Mouse (Mus musculus): ENCODE measurements around the gene Akap1. TPM values are rescaled to one million over a fixed set of nuclear protein-coding genes. Genes with fewer than 3 reads are reported as not detected.

Gene Akap1
- polyA plus RNA-seq, 1 experiment, result 41.3 TPM

DNA sequence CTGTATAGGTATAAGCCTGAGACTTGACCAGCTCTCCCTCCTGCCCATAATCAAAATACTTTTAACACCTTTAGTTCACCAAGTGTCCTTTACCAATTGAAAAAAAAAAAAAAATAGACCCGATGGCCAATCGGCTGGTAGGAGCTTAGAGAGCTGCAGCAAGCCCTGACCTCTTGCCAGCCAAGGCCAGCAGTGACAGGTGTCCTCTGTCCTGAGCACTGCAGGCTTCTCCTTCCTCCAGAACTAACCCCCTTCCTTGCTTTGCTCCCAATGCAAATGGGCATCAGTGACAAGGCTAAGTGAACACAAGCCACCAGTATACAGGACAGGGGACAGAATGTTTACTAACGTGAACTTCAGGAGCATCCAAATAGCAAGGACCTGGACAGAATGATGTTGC is 3.7 kb downstream of the Akap1 start:
- TF ChIP-seq CTCF (IDR thresholded peaks at IDR 0.05; ENCODE audit: borderline replicate concordance, control insufficient read depth, extremely low read depth, insufficient read depth, low read length, poor library complexity), result no peak
- no peak for TF ChIP-seq POLR2A (IDR thresholded peaks at IDR 0.05; ENCODE audit: control insufficient read depth, extremely low read depth, insufficient read depth, low read length, poor library complexity)
- Histone ChIP-seq H3K27me3 (ENCODE audit: control insufficient read depth, insufficient read depth, low read length) (no peaks in the 10 kb centered on the region), H3K27ac (ENCODE audit: control insufficient read depth, insufficient read depth, low read length) (no peak overlapping the region), H3K4me3 (ENCODE audit: control insufficient read depth, insufficient read depth, low read length) (no peak overlapping the region), H3K36me3 (ENCODE audit: control insufficient read depth, insufficient read depth, low read length) (no peaks in the 10 kb centered on the region), H3K4me1 (replicated peaks; ENCODE audit: control insufficient read depth, insufficient read depth, low read length) (peaks cover 16% of the 10 kb centered on the region)
- DNase-seq, result no peak
- 92% methylated on average over 3 of the region's 3 CpGs for WGBS

DNA sequence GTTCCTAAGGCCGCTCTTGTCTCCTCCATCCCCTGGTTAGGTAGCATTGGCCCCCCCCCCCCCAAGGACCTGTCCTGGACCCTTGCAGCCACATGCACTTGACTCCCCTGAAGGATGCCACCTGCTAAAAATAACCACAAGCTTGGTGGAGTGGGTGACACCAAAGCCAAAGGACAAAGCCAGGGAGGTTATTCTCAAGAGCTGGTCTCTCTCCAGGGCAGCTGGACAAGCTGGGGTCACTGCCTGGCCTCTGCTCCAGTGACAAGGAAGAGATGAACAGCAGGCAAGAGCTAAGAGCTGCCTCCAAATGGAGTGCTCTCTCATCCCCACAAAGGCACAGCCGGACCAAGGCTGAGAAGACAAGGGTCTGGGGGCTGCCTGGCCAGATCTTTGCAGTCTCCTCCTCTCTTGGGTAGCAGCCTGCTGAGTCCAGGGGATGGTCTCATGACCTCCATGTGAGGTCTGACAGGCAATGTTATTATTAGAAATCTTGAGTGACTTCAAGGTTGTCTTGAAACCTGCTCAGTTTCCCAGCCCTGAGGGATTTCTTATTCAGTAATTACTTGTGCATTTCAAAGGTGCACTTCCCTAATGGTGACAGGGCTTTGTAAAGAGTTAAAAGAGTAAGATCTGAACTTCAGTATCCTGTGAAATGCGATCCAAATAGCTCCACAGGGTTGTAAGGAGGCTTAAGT is 6.9 kb downstream of the Akap1 start:
- WGBS, result 92% methylated on average over 3 of the region's 3 CpGs
- Histone ChIP-seq H3K4me1 (replicated peaks; ENCODE audit: control insufficient read depth, insufficient read depth, low read length) (no peaks in the 10 kb centered on the region), H3K27me3 (ENCODE audit: control insufficient read depth, insufficient read depth, low read length) (no peaks in the 10 kb centered on the region), H3K4me3 (ENCODE audit: control insufficient read depth, insufficient read depth, low read length) (no peak overlapping the region), H3K27ac (ENCODE audit: control insufficient read depth, insufficient read depth, low read length) (no peak overlapping the region), H3K36me3 (ENCODE audit: control insufficient read depth, insufficient read depth, low read length) (no peaks in the 10 kb centered on the region)
- TF ChIP-seq CTCF (IDR thresholded peaks at IDR 0.05; ENCODE audit: borderline replicate concordance, control insufficient read depth, extremely low read depth, insufficient read depth, low read length, poor library complexity), result no peak
- TF ChIP-seq POLR2A (IDR thresholded peaks at IDR 0.05; ENCODE audit: control insufficient read depth, extremely low read depth, insufficient read depth, low read length, poor library complexity), result no peak
- no peak for DNase-seq

DNA sequence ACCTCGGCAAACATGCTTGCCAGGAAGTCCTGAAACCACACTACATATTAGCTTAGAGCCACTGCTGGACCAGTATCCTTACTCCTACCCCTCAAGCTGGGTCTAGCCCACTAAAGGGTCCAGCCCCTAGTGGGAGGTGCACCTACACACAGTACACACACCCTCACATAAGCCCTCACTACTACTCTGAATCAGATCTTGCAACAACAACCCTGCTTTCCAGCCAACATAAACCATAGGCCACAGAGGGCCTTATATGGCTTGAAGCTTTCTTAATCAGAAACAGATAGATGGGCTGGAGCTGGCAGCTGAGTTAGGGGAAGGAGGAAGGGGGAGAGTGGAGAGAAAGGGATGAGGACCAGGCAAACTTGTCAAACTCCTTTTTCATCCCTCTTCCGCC is 8.0 kb downstream of the Akap1 start:
- TF ChIP-seq CTCF (IDR thresholded peaks at IDR 0.05; ENCODE audit: borderline replicate concordance, control insufficient read depth, extremely low read depth, insufficient read depth, low read length, poor library complexity), result no peak
- TF ChIP-seq POLR2A (IDR thresholded peaks at IDR 0.05; ENCODE audit: control insufficient read depth, extremely low read depth, insufficient read depth, low read length, poor library complexity), result no peak
- 69% methylated on average over 2 of the region's 2 CpGs for WGBS

DNA sequence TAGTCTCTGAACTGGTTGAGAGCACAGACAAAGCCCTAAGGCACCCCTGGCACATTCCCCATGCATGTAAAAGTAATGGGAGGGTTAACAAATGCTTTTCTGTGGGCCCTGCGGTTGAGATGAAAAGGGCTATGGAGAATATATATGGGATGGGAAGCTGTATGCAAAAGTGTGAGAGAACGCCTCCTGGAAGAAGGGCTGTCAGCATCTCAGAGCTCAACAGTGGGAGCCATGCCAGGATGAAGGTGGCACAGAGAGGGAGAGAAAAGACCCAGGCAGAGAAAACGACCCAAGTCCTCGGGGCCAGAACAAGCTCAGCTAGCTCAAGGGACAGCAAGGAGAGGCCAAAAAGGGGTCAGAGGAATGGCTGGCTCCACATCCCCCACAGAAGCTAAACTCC is 8.6 kb downstream of the Akap1 start:
- DNase-seq, result no peak
- TF ChIP-seq POLR2A (IDR thresholded peaks at IDR 0.05; ENCODE audit: control insufficient read depth, extremely low read depth, insufficient read depth, low read length, poor library complexity) (no peak), CTCF (IDR thresholded peaks at IDR 0.05; ENCODE audit: borderline replicate concordance, control insufficient read depth, extremely low read depth, insufficient read depth, low read length, poor library complexity) (no peak)
- H3K36me3 ChIP-seq (ENCODE audit: control insufficient read depth, insufficient read depth, low read length), result no peaks in the 10 kb centered on the region
- WGBS, result 91% methylated on average over 4 of the region's 4 CpGs
- H3K4me3 ChIP-seq (ENCODE audit: control insufficient read depth, insufficient read depth, low read length), result no peak overlapping the region
- no peak overlapping the region for H3K27ac ChIP-seq (ENCODE audit: control insufficient read depth, insufficient read depth, low read length)
- H3K4me1 ChIP-seq (replicated peaks; ENCODE audit: control insufficient read depth, insufficient read depth, low read length), result no peaks in the 10 kb centered on the region
- no peaks in the 10 kb centered on the region for H3K27me3 ChIP-seq (ENCODE audit: control insufficient read depth, insufficient read depth, low read length)

More for the DNA sequence above, 8.0 kb downstream of the Akap1 start:
- H3K36me3 ChIP-seq (ENCODE audit: control insufficient read depth, insufficient read depth, low read length), result no peaks in the 10 kb centered on the region
- H3K4me1 ChIP-seq (replicated peaks; ENCODE audit: control insufficient read depth, insufficient read depth, low read length), result no peaks in the 10 kb centered on the region
- no peak for DNase-seq
- no peak overlapping the region for H3K4me3 ChIP-seq (ENCODE audit: control insufficient read depth, insufficient read depth, low read length)
- H3K27me3 ChIP-seq (ENCODE audit: control insufficient read depth, insufficient read depth, low read length), result no peaks in the 10 kb centered on the region
- no peak overlapping the region for H3K27ac ChIP-seq (ENCODE audit: control insufficient read depth, insufficient read depth, low read length)

DNA sequence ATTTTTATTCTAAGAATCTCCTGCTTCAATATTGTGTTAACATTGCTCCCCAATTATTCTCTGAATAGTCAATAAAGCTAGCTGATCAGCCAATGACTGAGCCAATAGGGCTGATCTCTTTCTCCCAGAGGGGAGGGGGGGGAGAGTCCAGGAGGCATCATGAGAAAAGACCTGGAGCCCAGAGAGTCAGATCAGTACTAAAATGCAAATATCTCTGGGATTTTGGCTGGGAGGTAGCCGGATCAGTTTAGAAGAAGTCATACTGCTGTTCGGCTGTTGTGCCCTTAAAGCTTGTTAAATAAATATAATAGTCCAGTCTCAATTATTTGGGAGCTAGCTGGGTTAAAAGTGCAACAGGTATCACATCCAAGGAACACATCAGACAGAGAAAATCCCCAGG is 10.8 kb downstream of the Akap1 start:
- Histone ChIP-seq H3K27ac (ENCODE audit: control insufficient read depth, insufficient read depth, low read length) (no peak overlapping the region), H3K4me3 (ENCODE audit: control insufficient read depth, insufficient read depth, low read length) (no peak overlapping the region), H3K36me3 (ENCODE audit: control insufficient read depth, insufficient read depth, low read length) (no peaks in the 10 kb centered on the region), H3K27me3 (ENCODE audit: control insufficient read depth, insufficient read depth, low read length) (no peaks in the 10 kb centered on the region), H3K4me1 (replicated peaks; ENCODE audit: control insufficient read depth, insufficient read depth, low read length) (no peaks in the 10 kb centered on the region)
- no peak for DNase-seq
- 97% methylated on average over 2 of the region's 2 CpGs for WGBS
- TF ChIP-seq POLR2A (IDR thresholded peaks at IDR 0.05; ENCODE audit: control insufficient read depth, extremely low read depth, insufficient read depth, low read length, poor library complexity), result no peak
- TF ChIP-seq CTCF (IDR thresholded peaks at IDR 0.05; ENCODE audit: borderline replicate concordance, control insufficient read depth, extremely low read depth, insufficient read depth, low read length, poor library complexity), result no peak

DNA sequence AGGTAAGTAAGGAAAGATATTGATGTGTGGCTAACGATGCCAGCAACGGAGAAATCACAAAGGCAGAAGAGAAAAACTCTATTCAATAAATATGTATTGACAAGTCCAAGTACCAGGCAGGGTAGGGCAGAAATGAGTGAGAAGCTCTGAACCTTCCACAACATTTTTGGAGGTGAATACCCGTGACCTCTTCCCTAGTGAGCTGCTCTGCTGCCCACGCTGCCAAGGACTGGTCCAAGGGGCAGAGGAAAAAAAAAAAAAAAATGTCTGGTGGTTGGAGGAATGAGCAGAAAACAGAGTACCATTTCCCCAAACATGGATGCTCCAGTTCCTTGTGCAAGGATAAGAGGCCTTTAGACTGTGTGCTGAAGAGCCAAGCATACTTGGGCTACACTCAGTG is 11.6 kb downstream of the Akap1 start:
- Histone ChIP-seq H3K27ac (ENCODE audit: control insufficient read depth, insufficient read depth, low read length) (no peak overlapping the region), H3K4me3 (ENCODE audit: control insufficient read depth, insufficient read depth, low read length) (no peak overlapping the region), H3K36me3 (ENCODE audit: control insufficient read depth, insufficient read depth, low read length) (no peaks in the 10 kb centered on the region), H3K4me1 (replicated peaks; ENCODE audit: control insufficient read depth, insufficient read depth, low read length) (peaks cover 6% of the 10 kb centered on the region), H3K27me3 (ENCODE audit: control insufficient read depth, insufficient read depth, low read length) (no peaks in the 10 kb centered on the region)
- 98% methylated on average over 4 of the region's 4 CpGs for WGBS
- DNase-seq, result no peak
- TF ChIP-seq POLR2A (IDR thresholded peaks at IDR 0.05; ENCODE audit: control insufficient read depth, extremely low read depth, insufficient read depth, low read length, poor library complexity) (no peak), CTCF (IDR thresholded peaks at IDR 0.05; ENCODE audit: borderline replicate concordance, control insufficient read depth, extremely low read depth, insufficient read depth, low read length, poor library complexity) (no peak)
